Mouse (Mus musculus): ENCODE measurements around the gene Gm10570.

Gm10570 gene

DNA sequence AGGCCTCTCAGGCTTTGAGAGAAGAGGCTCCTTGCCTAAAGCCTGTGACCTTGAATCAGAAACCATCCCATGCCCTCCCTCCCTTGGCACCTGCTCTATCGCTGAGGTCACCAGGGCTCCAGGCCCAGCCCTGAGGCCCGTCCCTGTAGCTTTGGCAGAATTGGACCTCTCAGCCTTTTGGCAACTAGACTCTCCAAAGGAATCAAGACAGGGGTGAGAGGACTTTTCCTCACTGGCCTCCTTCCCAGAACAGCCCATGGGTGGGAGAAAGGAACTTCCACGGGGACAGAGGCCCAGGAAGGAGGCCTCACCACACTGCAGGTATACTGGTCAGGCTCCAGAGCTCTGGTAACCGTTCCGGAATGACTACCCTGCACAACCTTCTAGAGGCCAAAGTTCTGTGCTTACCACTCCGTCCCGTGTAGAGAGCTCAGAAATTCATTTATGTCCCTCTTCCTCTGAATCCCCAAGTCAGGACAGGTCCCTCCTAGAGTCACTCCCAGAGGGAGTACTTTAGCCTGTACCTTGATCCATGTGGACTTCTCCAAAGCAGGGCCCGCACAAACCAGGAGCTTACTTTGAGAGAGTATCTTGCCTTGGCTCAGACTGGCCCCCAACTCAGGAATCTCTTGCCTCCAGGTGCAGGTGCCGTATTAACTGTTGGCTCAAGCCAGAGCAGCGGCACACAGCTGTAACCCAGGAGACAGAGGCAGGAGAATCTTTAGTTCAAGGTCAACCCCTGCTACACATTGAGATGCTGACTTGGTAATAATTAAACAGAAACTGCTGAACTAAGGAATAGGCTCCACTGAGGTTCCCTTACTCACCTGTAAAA is 1.5 kb downstream of the Gm10570 start:
- DNase-seq (ENCODE audit: low spot score in 2 of 2) = no peak

DNA sequence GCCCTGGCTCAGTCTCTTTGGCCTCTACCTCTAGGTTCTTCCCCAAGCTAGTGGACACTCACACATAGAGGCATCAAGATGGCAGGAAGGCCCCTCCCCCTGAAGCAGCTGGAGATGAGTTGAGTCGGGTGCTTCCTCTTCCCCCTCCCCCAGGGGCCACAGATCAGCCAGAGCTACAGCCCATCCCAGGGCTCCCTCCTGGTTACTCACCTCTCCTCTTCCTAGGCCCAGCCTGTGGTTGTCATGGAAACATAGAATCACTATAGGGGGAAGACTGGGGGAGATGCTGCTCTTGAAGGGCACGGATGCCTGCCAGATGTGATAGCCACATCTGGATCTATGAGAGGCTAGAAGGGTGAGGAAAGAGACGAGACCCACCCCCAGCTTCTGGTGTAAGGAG is 3.7 kb downstream of the Gm10570 start:
- DNase-seq (ENCODE audit: low spot score in 2 of 2) = no peak

DNA sequence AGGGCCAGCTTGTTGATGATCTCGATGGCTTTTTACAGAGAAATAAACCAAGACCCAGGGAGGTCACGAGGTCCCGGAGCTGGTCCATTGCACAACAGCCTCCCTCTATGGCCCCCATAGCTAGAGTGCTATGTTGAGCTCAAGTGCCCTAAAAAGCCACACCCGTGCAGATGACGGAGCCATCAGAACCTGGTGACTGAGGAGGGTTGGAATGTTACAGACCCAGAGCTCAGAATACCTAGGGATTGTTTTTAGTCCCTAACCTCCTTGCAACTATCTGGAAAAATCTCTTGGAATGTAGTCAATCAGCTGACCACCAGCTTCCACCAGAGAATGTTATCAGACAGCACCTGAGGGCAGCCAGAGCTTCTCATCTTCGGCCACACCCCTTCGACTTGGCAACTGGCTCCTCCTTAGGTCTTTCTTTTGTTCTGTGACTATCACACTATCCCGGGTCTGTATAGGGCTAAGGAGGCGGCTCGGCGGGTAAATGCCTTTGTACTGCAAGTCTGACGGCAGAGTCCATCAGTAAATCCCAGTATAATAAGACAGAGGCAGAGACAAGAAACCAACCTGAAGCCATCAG is 6.1 kb downstream of the Gm10570 start:
- DNase-seq (ENCODE audit: low spot score in 2 of 2) = no peak

DNA sequence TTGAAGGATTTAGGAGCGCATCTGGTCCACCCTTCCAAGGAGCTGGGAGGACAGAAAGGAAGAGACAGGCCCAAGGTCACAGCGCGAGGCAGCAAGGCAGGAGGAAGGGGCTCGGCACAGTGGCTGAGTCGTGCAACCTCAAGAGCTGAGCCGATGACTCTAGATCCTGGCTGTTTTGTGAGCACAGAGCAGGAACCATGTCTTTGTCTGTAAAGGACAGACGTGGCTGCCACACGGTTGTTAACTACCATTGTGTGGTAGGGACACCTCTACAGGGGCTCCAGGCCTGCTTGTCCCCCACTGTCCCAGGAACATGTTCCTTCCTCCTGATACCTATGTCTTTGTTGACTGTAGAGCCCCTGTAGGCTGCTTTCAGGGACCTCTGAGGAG is 8.8 kb downstream of the Gm10570 start:
- DNase-seq (ENCODE audit: low spot score in 2 of 2) = no peak

DNA sequence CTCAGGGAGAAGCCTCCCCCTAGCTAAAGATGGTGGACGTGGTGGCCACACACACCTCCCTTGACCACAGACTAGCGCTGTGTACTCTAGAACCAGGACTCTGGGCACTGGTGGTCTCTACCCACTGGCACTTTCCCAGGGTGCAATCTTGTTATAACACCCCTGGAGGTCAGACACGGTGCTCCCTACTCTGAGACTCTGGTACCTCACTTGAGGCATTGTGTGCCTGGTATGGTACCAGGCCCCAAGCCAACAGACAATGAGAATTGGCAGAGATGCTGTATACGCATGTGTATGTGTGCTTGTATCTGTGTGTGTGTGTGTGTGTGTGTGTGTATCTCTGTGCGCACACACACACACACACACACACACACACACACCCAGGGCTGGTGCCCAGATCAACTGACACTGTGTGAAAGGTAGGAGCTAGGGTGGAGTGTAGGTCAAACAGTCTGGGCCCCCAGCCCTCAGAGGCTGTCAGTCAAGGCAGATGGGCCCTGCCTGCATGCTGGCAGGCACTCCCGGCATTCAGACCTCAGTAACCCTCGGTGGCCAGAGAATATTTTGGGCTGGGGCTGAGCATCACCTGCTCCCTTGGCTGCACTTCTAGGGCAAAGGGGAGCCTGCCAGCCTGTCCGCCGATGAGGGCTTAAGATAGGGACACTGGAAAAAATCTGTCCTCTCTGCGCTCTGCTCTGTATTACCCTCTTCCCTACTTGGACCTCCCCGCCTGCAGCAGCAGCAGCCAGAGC is 9.4 kb downstream of the Gm10570 start:
- no peak for DNase-seq (ENCODE audit: low spot score in 2 of 2)

DNA sequence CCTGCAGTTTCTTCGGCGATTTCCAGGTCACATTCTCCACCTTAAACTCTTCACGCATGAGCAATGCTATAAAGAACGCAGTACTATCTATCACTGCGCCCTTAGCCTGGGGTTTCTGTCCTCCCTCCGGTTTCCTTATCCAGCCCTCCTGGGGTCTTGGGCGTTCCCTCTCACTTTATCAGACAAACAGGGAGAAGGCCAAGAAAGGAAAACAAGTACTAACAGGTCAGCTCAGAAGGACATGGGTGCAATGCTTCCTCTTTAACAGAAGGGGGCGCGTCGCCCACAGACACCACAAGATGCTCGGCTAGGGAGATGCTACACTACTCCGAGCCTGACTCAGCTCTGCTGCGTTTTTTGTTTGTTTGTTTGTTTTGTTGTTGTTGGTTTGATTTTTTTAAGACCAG is 11.3 kb downstream of the Gm10570 start:
- no peak for DNase-seq (ENCODE audit: low spot score in 2 of 2)

DNA sequence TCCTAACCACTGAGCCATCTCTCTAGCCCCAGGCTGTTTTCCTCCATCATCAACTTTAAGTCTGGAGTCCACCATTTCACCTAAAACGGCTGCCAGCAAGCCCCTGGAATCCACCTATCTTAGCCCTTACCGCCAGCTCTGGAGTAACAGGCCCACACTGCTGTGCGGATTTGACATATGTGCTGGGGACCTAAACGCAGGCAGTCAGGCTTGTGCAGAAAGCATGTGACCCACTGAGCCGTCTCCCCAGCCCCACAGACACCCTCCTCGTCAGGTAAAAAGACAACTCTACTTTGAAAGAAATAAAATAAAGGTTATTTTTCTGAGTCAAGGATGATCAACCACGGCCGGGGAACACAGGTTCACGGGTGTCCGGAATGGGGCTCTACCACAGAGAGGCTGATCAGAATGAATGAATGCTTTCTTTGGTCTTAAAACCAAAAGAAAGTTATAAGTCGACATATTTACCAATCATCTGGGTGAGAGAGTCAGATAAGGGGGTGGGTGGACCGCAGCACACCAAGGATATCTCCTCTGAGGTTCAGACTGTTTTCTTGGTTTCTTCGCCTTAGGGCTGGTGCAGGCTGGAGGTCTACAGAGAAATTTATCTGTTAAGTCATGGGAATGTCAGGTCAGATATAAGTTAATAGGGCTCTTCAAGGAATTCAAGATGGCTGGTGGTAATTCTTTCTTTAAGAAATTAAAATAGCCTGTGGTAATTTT is 12.1 kb downstream of the Gm10570 start:
- no peak for DNase-seq (ENCODE audit: low spot score in 2 of 2)

DNA sequence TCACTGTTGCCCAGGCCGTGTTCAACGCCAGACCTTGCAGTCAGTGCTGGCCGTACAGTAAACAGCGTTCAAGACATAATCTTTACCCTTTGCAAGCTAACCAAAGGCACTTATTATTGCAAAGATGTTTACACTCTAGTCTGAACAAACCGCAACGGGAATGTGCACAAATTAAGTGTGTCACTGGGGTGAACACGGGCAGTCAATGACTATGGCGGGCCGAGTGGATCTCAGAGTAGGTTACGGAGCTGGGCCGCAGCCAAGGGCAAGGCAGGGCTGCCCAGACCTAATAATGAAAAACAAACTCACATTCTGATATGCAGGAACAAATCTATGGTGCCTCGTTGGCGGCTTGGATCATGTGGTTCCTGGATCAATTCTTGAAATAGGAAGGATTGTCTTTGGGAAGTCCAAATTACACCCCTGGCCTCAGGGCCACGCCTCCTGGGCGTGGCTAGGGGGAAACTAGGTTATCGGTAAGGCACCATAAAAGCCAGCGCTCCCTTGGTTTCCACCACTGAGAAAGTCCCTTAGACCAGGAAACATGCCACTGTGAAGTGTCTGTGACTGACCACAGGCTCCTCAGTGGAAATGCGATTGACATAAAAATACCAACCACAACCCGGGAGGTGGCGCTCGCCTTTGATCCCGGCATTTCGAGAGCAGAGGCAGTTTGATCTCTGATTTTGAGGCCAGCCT is 13.3 kb downstream of the Gm10570 start:
- DNase-seq (ENCODE audit: low spot score in 2 of 2) = no peak

DNA sequence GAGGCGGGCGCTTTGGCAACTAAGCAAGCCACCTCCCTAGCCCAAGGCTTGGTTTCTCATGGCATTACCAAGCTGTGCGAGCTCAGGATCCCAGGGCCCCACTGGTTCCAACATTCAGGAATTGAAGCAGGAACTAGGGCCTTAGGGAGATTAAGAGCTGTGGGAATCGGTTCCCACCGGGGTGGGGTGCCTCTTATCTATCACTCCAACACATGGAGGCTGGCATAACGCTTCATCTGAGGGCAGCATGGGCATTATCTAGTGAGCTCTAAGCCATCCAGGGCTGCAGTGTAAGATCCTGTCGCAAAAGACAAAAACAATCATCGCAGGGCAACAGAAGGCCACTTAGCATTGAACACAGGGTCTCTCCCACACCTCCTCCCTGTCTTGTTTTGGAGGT is 14.0 kb downstream of the Gm10570 start:
- no peak for DNase-seq (ENCODE audit: low spot score in 2 of 2)

DNA sequence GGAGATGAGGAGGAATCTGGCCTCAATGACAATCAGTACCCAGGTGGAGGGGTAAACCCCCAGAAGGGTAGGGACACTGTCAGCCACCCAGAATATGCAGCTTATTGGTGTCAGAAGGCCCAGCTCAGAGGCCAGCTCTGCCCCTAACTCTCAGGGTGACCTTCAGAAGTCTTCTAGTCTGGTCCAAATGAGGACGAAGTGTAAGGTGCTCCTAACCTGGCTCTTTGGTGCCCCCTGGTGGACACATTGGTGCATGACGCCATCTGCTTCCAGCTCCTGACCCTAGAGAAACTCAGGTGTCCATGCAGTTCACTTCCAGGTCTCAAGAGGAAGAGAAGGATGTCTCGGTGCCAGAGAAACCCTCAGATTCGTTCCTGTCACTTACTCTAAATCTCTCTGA is 16.2 kb downstream of the Gm10570 start:
- DNase-seq (ENCODE audit: low spot score in 2 of 2) = peak in 1 of 2 experiments; percentile 54

DNA sequence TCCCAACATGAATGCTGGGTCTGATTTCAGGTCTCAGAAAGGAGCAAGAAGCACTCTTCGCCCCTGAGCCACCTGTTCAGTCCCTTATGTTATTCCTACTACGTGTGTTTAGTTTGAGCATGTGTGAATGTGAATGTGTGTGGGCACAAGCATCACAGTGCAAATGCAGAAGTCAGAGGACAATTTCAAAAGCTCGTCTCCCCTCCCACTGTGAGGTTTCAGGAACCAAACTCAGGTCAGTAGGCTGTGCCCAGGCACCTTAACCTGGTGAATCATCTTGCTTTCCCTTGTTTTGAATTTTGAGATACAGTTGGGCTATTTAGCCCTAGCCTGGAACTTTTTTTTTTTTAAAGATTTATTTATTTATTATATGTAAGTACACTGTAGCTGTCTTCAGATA is 18.6 kb downstream of the Gm10570 start:
- no peak for DNase-seq (ENCODE audit: low spot score in 2 of 2)

DNA sequence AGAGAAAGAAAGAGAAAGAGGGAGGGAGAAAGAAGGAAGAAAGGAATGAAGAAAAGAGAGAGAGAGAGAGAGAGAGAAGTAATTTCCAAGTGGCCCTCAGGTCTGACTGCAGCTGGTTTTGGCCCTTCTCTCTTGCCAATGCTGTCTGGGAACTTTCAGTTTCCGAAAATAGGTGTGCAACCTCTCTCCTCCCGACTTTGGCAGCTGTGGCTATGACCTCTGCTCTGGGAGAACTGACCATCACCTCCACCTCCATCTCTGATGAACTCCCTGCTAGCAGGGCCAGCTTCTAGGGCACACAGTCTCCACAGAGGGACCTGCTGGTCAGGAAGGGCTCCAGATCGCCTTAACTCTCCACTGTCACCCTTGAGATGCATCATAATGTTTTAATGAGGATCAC is 21.9 kb downstream of the Gm10570 start:
- DNase-seq (ENCODE audit: low spot score in 2 of 2) = no peak

DNA sequence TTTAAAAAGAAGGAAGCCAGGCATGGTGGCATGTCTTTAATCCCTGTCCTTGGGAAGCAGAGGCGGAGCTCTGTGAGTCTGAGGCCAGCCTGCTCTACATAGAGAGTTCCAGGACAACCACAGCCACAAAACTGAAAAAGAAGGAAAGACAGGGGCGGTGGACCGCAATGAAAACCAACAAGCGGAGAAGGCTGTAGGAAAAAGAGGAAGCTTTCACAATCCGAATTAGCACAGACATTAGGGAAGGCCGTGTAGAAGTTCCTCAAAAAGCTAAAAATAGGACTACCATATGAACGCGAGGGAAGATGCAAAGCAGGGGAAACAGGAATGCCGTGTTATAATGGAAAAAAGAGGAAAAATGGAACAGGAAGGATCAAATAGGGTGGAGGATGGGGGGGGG is 24.6 kb downstream of the Gm10570 start:
- no peak for DNase-seq (ENCODE audit: low spot score in 2 of 2)

DNA sequence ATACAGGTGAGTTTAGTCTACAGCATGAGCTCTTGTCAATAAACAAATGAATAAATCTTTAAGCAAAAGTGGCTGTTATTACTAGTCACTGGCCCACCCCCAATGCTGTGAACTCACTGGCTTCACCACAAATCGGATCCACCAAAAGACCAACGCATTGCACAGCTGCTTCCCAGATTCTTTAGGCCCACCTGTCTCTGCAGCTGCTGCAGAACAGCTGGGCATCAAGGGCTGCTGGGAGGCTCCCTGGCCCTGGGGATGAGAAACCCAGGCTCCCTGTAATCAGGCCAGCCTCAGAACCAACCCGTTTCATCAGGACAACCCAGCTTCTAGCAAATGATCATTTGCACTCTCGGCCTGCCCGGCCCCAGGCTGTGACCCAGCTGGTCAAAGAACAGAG is 25.6 kb downstream of the Gm10570 start:
- no peak for DNase-seq (ENCODE audit: low spot score in 2 of 2)

DNA sequence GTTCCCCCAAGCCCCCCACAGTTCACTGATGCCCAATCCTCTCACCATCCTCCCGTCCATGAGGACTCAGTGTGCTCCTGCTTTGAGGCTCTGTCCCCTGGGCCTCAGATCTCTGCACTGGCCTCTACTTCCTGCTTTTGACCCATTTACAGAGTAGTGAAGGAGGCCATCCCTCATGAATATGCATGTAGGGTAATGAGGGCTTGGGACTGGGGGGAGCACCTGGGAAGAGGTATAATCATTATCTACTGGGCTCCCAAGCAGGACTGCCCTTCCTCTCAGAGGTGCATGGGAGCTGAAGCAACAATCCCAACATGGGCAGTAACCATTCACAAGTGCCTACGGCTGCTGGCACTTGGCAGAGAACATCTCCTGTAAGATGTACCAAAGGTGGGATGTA is 29.4 kb downstream of the Gm10570 start, which contains the start of gene Serinc2:
TSS of gene Serinc2 (minus strand) at position 101 of the 400 bp plus-strand sequence.
- DNase-seq (ENCODE audit: low spot score in 2 of 2) = no peak

DNA sequence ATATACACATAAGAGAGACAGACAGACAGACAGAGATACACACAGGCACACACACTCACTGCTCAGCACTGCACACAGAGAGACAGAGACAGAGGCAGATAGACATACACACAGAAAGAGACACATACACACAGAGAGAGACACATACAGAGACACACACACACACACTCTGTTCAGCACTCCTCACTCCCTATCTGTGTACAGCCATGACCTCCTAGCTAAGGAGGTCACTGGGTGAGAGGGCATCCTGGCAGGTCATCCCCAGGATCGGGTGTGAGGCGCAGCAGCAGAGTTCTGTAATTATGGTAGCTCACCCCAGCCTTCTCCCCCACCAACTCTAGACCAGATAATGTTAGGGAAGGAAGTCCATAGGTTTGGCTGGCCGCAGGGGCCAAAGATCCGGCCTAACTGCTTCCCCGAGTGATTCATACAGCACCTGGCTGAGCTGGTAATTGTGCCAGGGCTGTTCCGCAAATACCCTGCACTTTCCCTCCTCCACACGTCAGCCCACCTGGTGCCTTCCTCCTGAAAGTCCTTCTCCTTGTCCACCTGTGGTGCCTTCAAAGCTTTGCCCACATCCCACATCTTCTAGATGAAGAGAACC is 31.8 kb downstream of the Gm10570 start:
- no peak for DNase-seq (ENCODE audit: low spot score in 2 of 2)

DNA sequence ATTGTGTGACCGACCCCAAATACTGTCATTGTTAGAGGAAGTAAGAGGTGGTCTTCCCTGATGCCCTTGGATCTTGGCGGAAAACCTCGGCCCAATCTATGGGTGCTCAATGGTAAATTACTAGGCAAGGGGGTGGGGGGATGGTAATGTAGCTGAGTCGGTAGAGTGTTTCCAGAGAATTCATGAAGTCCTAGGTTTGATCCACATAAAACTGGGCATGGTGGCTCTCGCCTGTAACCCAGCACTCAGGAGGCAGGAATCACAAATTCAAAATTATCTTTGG is 32.7 kb downstream of the Gm10570 start:
- no peak for DNase-seq (ENCODE audit: low spot score in 2 of 2)

DNA sequence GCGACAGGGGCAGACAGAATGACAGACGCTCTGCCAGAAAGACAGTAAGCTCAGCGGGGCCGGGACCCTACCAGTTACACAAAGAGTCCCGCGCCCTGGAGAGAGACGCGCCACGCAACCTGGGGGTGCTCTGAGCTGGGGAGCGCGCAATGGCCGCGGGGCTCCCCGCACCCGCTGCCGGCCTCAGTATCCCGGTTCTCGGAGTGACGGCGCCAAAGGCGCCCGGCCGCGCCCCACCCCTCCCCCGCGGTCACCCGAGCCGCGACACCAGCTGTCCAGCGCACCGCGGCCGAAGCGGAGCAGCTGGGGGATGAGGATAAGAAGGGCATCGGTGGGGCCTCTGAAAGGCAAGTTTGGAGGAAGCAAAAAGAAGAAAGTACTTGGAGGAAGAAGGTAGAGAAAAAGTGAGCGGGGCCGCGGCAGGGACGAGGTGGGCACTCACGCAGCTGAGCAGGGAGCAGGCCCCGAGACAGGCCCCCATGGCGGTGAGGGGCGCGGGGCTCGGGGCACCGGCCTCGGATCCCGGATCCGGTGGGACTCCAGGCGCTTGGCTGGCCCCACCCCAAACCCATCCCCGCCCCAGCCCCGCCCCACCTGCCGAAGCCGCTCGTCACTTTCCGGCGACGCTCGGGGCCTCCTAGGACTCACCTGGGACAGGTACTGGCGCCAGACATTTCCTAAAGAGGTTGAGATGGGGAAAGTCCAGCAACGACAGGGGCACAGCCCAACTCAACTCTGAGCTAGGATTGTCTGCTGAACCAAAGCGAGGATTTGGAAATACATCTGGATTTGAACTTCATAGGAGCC is 33.3 kb downstream of the Gm10570 start:
- no peak for DNase-seq (ENCODE audit: low spot score in 2 of 2)

DNA sequence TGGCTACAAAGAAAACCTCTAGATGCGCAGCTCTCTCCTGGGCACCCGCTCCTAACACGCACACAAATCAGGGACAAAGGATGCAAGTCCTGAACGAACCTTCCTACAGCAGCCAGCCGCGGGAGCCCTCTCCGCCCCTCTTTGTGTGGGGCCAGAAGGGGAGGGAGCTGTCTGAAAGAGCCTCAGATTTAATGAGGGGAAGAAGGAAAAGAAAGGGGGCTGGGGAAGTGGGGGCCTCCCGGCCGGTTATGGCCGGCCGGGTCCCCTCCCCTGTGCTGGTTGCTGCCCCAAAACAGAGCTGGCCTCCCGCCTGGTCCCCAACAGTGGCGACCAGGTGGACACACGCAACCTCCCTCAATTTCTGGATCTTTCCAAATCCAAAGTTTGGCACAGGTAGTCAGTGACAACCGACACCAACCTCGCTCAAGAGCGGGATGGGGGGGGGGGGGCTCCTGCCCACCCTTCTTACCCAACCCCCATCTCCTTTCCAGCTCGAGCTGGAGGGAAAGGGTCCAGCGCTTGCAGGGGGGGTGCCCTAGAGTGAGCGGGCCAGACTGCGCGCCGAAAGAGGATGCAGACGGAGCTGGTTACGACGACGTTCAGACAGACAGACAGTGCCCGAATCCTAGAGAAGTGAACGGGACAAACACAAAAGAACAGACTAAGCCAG is 34.0 kb downstream of the Gm10570 start:
- peak in 1 of 2 experiments; percentile 27 for DNase-seq (ENCODE audit: low spot score in 2 of 2)
